Mouse (Mus musculus): Measurements from ENCODE around the gene Col5a1. TPM values are rescaled to one million over a fixed set of nuclear protein-coding genes. Genes with fewer than 3 reads are reported as not detected.

Col5a1 gene
- polyA plus RNA-seq, 1 experiment: 3.8 TPM

DNA sequence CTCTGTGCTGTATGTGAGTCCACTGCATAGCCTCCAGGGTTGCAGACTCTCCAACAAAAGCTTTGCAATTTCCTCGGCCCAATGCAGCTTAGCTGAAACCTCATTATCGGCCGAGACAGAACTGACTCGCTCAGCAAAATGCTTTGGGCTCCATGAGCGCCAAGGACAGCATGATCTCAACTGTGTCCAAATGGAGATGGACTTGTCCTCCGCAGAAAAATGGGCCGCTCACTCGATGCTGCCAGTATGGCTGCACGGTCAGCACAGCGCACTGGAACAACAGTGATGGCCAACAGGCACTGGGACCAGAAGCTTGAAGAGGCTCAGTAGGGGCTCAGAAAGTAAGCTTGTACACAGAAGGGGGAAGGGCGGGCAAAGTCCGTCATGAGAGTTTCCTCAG, 53.9 kb downstream of the Col5a1 start:
- Histone ChIP-seq H3K27me3 (ENCODE audit: control insufficient read depth, insufficient read depth, low read length) (no peaks in the 10 kb centered on the region), H3K27ac (ENCODE audit: control insufficient read depth, insufficient read depth, low read length) (no peak overlapping the region), H3K36me3 (ENCODE audit: control insufficient read depth, insufficient read depth, low read length) (no peaks in the 10 kb centered on the region), H3K4me1 (replicated peaks; ENCODE audit: control insufficient read depth, insufficient read depth, low read length) (no peaks in the 10 kb centered on the region), H3K4me3 (ENCODE audit: control insufficient read depth, insufficient read depth, low read length) (no peak overlapping the region)
- no peak for DNase-seq
- TF ChIP-seq POLR2A (IDR thresholded peaks at IDR 0.05; ENCODE audit: control insufficient read depth, extremely low read depth, insufficient read depth, low read length, poor library complexity) (no peak), CTCF (IDR thresholded peaks at IDR 0.05; ENCODE audit: borderline replicate concordance, control insufficient read depth, extremely low read depth, insufficient read depth, low read length, poor library complexity) (no peak)
- 95% methylated on average over 12 of the region's 12 CpGs for WGBS

DNA sequence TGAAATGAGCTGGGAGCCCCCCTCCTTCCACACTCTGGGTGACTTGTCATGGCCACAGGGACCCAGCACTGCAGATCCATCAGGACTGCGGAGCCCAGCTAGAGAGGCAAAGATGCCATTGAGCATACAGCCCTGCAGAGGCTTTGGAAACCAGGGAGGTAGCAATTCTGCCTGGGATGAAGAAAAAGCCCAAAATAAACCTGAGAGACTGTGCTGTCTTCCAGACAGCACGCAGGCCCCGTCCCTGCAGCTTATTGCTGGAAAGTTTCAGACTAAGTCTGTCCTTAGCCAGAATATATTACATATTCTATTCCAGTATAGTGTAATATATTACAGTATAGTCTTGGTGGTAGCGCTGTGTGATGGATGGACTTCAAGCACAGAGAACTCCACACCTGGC, 61.0 kb downstream of the Col5a1 start:
- Histone ChIP-seq H3K4me1 (replicated peaks; ENCODE audit: control insufficient read depth, insufficient read depth, low read length) (no peaks in the 10 kb centered on the region), H3K4me3 (ENCODE audit: control insufficient read depth, insufficient read depth, low read length) (no peak overlapping the region), H3K36me3 (ENCODE audit: control insufficient read depth, insufficient read depth, low read length) (no peaks in the 10 kb centered on the region), H3K27ac (ENCODE audit: control insufficient read depth, insufficient read depth, low read length) (no peak overlapping the region), H3K27me3 (ENCODE audit: control insufficient read depth, insufficient read depth, low read length) (no peaks in the 10 kb centered on the region)
- TF ChIP-seq CTCF (IDR thresholded peaks at IDR 0.05; ENCODE audit: borderline replicate concordance, control insufficient read depth, extremely low read depth, insufficient read depth, low read length, poor library complexity) (no peak), POLR2A (IDR thresholded peaks at IDR 0.05; ENCODE audit: control insufficient read depth, extremely low read depth, insufficient read depth, low read length, poor library complexity) (no peak)
- 93% methylated on average over 4 of the region's 4 CpGs for WGBS
- DNase-seq: no peak

DNA sequence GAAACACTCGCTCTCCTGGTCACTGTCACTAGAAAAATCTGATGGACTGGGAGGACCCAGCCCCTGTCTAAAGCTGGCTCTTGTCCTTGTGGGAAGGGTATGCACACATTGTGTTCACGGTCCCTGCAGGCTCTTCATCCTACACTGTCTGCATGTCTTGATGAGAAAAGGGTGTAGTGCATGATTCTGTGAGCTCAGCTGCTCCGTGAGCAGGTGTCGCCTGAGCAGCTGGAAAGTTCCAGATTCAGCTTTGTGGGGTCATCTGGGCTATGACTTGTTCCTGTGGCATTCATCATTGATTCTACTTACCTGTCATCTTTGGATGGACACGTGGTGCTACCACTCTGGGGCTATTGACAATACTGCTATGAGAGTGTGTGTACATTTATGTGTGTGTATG, 61.7 kb downstream of the Col5a1 start:
- Histone ChIP-seq H3K36me3 (ENCODE audit: control insufficient read depth, insufficient read depth, low read length) (no peaks in the 10 kb centered on the region), H3K4me3 (ENCODE audit: control insufficient read depth, insufficient read depth, low read length) (no peak overlapping the region), H3K4me1 (replicated peaks; ENCODE audit: control insufficient read depth, insufficient read depth, low read length) (no peaks in the 10 kb centered on the region), H3K27me3 (ENCODE audit: control insufficient read depth, insufficient read depth, low read length) (no peaks in the 10 kb centered on the region), H3K27ac (ENCODE audit: control insufficient read depth, insufficient read depth, low read length) (no peak overlapping the region)
- WGBS: 84% methylated on average over 5 of the region's 5 CpGs
- no peak for DNase-seq
- TF ChIP-seq CTCF (IDR thresholded peaks at IDR 0.05; ENCODE audit: borderline replicate concordance, control insufficient read depth, extremely low read depth, insufficient read depth, low read length, poor library complexity): no peak

DNA sequence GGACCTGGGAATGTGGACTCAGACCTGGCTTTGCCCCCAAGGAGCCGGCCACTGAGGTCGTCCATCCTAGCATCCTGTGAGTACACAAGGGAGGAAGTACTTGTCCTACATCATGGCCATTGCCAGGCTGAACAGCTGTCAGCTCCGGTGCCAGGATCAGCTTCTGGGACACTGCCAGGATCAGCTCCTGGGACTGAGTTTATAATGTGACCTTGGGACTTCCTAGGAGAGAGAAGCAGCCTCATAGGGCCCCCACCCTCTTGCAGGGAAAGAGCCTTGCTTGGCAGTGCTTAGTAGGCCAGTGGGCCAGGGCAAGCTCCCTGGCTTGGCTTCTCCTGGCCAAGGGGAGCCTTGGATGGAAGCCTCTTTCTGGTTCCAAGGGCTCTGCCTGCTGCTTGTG, 67.6 kb downstream of the Col5a1 start:
- no peak overlapping the region for H3K27ac ChIP-seq (ENCODE audit: control insufficient read depth, insufficient read depth, low read length)
- no peaks in the 10 kb centered on the region for H3K4me1 ChIP-seq (replicated peaks; ENCODE audit: control insufficient read depth, insufficient read depth, low read length)
- no peak for DNase-seq
- no peak overlapping the region for H3K4me3 ChIP-seq (ENCODE audit: control insufficient read depth, insufficient read depth, low read length)
- no peaks in the 10 kb centered on the region for H3K36me3 ChIP-seq (ENCODE audit: control insufficient read depth, insufficient read depth, low read length)
- H3K27me3 ChIP-seq (ENCODE audit: control insufficient read depth, insufficient read depth, low read length): no peaks in the 10 kb centered on the region
- WGBS: 88% methylated on average over 3 of the region's 3 CpGs
- TF ChIP-seq CTCF (IDR thresholded peaks at IDR 0.05; ENCODE audit: borderline replicate concordance, control insufficient read depth, extremely low read depth, insufficient read depth, low read length, poor library complexity) (no peak), POLR2A (IDR thresholded peaks at IDR 0.05; ENCODE audit: control insufficient read depth, extremely low read depth, insufficient read depth, low read length, poor library complexity) (no peak)

DNA sequence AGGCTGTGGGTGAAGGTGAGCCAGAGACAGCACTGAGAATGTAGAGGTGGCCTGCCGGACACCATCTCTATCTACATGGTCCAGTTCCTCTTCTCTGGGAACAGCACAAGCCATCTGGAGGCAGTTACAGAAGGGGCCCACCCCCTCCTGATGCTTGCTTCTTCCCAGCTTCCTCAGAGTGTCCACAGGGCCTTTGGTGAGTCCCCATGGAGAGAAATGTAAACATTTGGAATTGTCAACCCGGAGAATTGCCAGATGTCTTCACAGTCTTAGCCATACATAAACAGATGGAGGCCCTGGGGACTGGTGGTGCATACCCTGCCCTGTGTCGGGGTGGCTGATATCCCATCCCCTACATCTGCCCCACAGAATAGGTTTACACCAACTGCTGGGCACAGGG, 68.7 kb downstream of the Col5a1 start:
- DNase-seq: no peak
- no peaks in the 10 kb centered on the region for H3K4me1 ChIP-seq (replicated peaks; ENCODE audit: control insufficient read depth, insufficient read depth, low read length)
- no peak overlapping the region for H3K4me3 ChIP-seq (ENCODE audit: control insufficient read depth, insufficient read depth, low read length)
- TF ChIP-seq CTCF (IDR thresholded peaks at IDR 0.05; ENCODE audit: borderline replicate concordance, control insufficient read depth, extremely low read depth, insufficient read depth, low read length, poor library complexity): no peak
- no peak for TF ChIP-seq POLR2A (IDR thresholded peaks at IDR 0.05; ENCODE audit: control insufficient read depth, extremely low read depth, insufficient read depth, low read length, poor library complexity)
- no peak overlapping the region for H3K27ac ChIP-seq (ENCODE audit: control insufficient read depth, insufficient read depth, low read length)
- H3K27me3 ChIP-seq (ENCODE audit: control insufficient read depth, insufficient read depth, low read length): no peaks in the 10 kb centered on the region
- WGBS: 62% methylated on average over 3 of the region's 3 CpGs
- H3K36me3 ChIP-seq (ENCODE audit: control insufficient read depth, insufficient read depth, low read length): no peaks in the 10 kb centered on the region

DNA sequence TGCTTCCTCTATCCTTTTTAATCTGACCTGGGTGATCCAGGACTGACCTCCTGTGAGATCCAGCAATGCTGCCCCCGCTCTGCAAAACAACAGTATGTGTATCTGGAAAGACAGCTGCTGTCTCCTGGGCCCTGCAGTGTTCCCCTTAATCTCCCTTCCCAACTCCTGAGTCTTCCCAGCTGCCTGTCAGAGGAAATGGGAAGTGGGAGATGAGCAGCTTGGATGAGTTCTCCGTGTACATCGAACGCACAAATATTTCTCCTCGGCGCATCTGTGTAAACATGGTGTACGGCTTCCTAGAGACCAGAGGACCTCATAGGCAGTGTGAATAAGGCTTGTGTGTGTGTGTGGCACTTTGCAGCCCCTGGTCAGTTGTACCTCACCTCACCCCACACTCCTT, 70.5 kb downstream of the Col5a1 start:
- WGBS: 90% methylated on average over 7 of the region's 7 CpGs
- Histone ChIP-seq H3K27me3 (ENCODE audit: control insufficient read depth, insufficient read depth, low read length) (no peaks in the 10 kb centered on the region), H3K4me3 (ENCODE audit: control insufficient read depth, insufficient read depth, low read length) (no peak overlapping the region), H3K4me1 (replicated peaks; ENCODE audit: control insufficient read depth, insufficient read depth, low read length) (no peaks in the 10 kb centered on the region), H3K36me3 (ENCODE audit: control insufficient read depth, insufficient read depth, low read length) (no peaks in the 10 kb centered on the region), H3K27ac (ENCODE audit: control insufficient read depth, insufficient read depth, low read length) (no peak overlapping the region)
- TF ChIP-seq POLR2A (IDR thresholded peaks at IDR 0.05; ENCODE audit: control insufficient read depth, extremely low read depth, insufficient read depth, low read length, poor library complexity): no peak
- no peak for TF ChIP-seq CTCF (IDR thresholded peaks at IDR 0.05; ENCODE audit: borderline replicate concordance, control insufficient read depth, extremely low read depth, insufficient read depth, low read length, poor library complexity)
- no peak for DNase-seq

DNA sequence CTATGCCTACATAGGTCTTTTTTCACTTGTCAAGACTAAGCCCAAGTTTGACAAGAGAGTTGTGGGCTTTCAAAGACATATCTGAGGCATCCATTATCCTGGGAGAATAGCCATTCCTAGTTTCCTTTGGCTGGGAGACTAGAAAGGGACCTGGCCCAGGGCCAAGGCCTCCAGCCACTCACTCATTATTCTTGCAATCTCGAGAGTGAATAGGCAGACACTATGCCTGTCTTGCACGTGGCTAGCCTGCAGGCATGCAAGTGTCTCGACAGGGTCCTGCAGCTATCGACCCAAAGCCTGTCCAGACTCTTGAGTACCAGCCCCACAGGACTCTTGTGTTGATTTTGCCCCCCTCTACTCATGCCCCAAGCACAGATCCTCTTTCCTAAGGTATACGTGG, 71.0 kb downstream of the Col5a1 start:
- no peak overlapping the region for H3K27ac ChIP-seq (ENCODE audit: control insufficient read depth, insufficient read depth, low read length)
- no peak for DNase-seq
- no peaks in the 10 kb centered on the region for H3K36me3 ChIP-seq (ENCODE audit: control insufficient read depth, insufficient read depth, low read length)
- no peaks in the 10 kb centered on the region for H3K27me3 ChIP-seq (ENCODE audit: control insufficient read depth, insufficient read depth, low read length)
- TF ChIP-seq CTCF (IDR thresholded peaks at IDR 0.05; ENCODE audit: borderline replicate concordance, control insufficient read depth, extremely low read depth, insufficient read depth, low read length, poor library complexity) (no peak), POLR2A (IDR thresholded peaks at IDR 0.05; ENCODE audit: control insufficient read depth, extremely low read depth, insufficient read depth, low read length, poor library complexity) (no peak)
- H3K4me1 ChIP-seq (replicated peaks; ENCODE audit: control insufficient read depth, insufficient read depth, low read length): no peaks in the 10 kb centered on the region
- WGBS: 80% methylated on average over 5 of the region's 5 CpGs
- H3K4me3 ChIP-seq (ENCODE audit: control insufficient read depth, insufficient read depth, low read length): no peak overlapping the region

All from thymus, adult 2 months (tissue).